Mouse (Mus musculus): ENCODE measurements at regions not wholly inside any gene's neighbourhood (a gene's known extent, or its start where the extent isn't known, plus 50 kb on each side); places are given as distances from the start of the nearest gene placed in this dataset.

GRCm38 (mm10) chr3:157842872-157843271 is 82.0 kb downstream of the Cth start:
- WGBS = 84% methylated on average over 3 of the region's 3 CpGs
- Histone ChIP-seq H3K9ac (replicated peaks; ENCODE audit: low read depth, low read length) (no peak overlapping the region), H3K4me1 (ENCODE audit: control insufficient read depth, insufficient read depth, low read length) (no peaks in the 10 kb centered on the region), H3K4me2 (replicated peaks; ENCODE audit: low read depth, low read length) (no peak overlapping the region), H3K36me3 (ENCODE audit: control insufficient read depth, insufficient read depth, low read length) (no peaks in the 10 kb centered on the region), H3K27ac (ENCODE audit: low read length) (no peak overlapping the region), H3K4me3 (ENCODE audit: low read depth, low read length) (no peak overlapping the region), H3K9me3 (ENCODE audit: control insufficient read depth, low read depth, low read length) (no peaks in the 10 kb centered on the region), H3K27me3 (ENCODE audit: control insufficient read depth, insufficient read depth, low read length) (no peaks in the 10 kb centered on the region)
- ATAC-seq (ENCODE audit: insufficient number of reproducible peaks, insufficient read depth, low FRiP score, low read depth) = no peak

- Histone ChIP-seq H3K4me3 (ENCODE audit: low read depth, low read length) (no peak overlapping the region), H3K9me3 (ENCODE audit: control insufficient read depth, low read depth, low read length) (no peaks in the 10 kb centered on the region), H3K27ac (ENCODE audit: low read length) (no peak overlapping the region), H3K4me2 (replicated peaks; ENCODE audit: low read depth, low read length) (no peak overlapping the region), H3K4me1 (ENCODE audit: control insufficient read depth, insufficient read depth, low read length) (no peaks in the 10 kb centered on the region), H3K36me3 (ENCODE audit: control insufficient read depth, insufficient read depth, low read length) (no peaks in the 10 kb centered on the region), H3K9ac (replicated peaks; ENCODE audit: low read depth, low read length) (no peak overlapping the region), H3K27me3 (ENCODE audit: control insufficient read depth, insufficient read depth, low read length) (no peaks in the 10 kb centered on the region)
- WGBS = 78% methylated on average over 2 of the region's 2 CpGs
- ATAC-seq (ENCODE audit: insufficient number of reproducible peaks, insufficient read depth, low FRiP score, low read depth) = no peak
Observed at GRCm38 (mm10) chr3:157841164-157841719, 83.6 kb downstream of the Cth start.

DNA sequence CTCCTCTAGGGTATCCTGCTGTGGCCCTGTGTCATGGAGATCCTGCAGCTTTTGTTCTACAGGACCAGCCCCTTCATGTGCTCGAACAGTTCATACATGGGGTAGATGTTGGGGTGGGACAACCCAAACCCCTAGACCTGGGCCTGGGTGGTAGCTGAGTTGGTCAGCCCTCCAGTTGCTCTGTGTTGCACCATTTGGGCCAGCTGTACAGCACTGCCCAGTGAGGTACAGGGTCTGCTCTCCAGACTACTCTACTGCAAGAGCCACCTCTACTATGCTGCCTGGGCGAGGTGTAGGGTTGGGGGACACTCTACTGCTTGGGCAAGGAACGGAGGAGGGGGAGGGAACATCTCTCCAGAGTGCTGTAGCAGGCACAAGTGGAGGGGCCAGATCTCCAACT is 120.6 kb downstream of the Cth start:
- no peaks in the 10 kb centered on the region for H3K36me3 ChIP-seq (ENCODE audit: control insufficient read depth, insufficient read depth, low read length)
- H3K9me3 ChIP-seq (ENCODE audit: control insufficient read depth, low read depth, low read length) = no peaks in the 10 kb centered on the region
- no peak overlapping the region for H3K4me2 ChIP-seq (replicated peaks; ENCODE audit: low read depth, low read length)
- no peak overlapping the region for H3K4me3 ChIP-seq (ENCODE audit: low read depth, low read length)
- no peak overlapping the region for H3K9ac ChIP-seq (replicated peaks; ENCODE audit: low read depth, low read length)
- no peak overlapping the region for H3K27ac ChIP-seq (ENCODE audit: low read length)
- 72% methylated on average over 3 of the region's 3 CpGs for WGBS
- no peaks in the 10 kb centered on the region for H3K4me1 ChIP-seq (ENCODE audit: control insufficient read depth, insufficient read depth, low read length)
- ATAC-seq (ENCODE audit: insufficient number of reproducible peaks, insufficient read depth, low FRiP score, low read depth) = 0 out of 2 replicates have a peak, but pooled peaks have one; percentile 37
- H3K27me3 ChIP-seq (ENCODE audit: control insufficient read depth, insufficient read depth, low read length) = no peaks in the 10 kb centered on the region

GRCm38 (mm10) chr3:157803356-157803755 is 121.5 kb downstream of the Cth start:
- Histone ChIP-seq H3K27me3 (ENCODE audit: control insufficient read depth, insufficient read depth, low read length) (no peaks in the 10 kb centered on the region), H3K27ac (ENCODE audit: low read length) (no peak overlapping the region), H3K9me3 (ENCODE audit: control insufficient read depth, low read depth, low read length) (no peaks in the 10 kb centered on the region), H3K4me2 (replicated peaks; ENCODE audit: low read depth, low read length) (no peak overlapping the region), H3K4me1 (ENCODE audit: control insufficient read depth, insufficient read depth, low read length) (no peaks in the 10 kb centered on the region), H3K4me3 (ENCODE audit: low read depth, low read length) (no peak overlapping the region), H3K9ac (replicated peaks; ENCODE audit: low read depth, low read length) (no peak overlapping the region), H3K36me3 (ENCODE audit: control insufficient read depth, insufficient read depth, low read length) (no peaks in the 10 kb centered on the region)
- WGBS = 54% methylated on average over 4 of the region's 4 CpGs
- no peak for ATAC-seq (ENCODE audit: insufficient number of reproducible peaks, insufficient read depth, low FRiP score, low read depth)

GRCm38 (mm10) chr3:157787559-157788256 is 137.2 kb downstream of the Cth start:
- Histone ChIP-seq H3K27me3 (ENCODE audit: control insufficient read depth, insufficient read depth, low read length) (no peaks in the 10 kb centered on the region), H3K4me3 (ENCODE audit: low read depth, low read length) (no peak overlapping the region), H3K9me3 (ENCODE audit: control insufficient read depth, low read depth, low read length) (no peaks in the 10 kb centered on the region), H3K9ac (replicated peaks; ENCODE audit: low read depth, low read length) (no peak overlapping the region), H3K27ac (ENCODE audit: low read length) (no peak overlapping the region), H3K4me1 (ENCODE audit: control insufficient read depth, insufficient read depth, low read length) (no peaks in the 10 kb centered on the region), H3K36me3 (ENCODE audit: control insufficient read depth, insufficient read depth, low read length) (no peaks in the 10 kb centered on the region), H3K4me2 (replicated peaks; ENCODE audit: low read depth, low read length) (no peak overlapping the region)
- no peak for ATAC-seq (ENCODE audit: insufficient number of reproducible peaks, insufficient read depth, low FRiP score, low read depth)
- WGBS = 46% methylated on average over 4 of the region's 4 CpGs

DNA sequence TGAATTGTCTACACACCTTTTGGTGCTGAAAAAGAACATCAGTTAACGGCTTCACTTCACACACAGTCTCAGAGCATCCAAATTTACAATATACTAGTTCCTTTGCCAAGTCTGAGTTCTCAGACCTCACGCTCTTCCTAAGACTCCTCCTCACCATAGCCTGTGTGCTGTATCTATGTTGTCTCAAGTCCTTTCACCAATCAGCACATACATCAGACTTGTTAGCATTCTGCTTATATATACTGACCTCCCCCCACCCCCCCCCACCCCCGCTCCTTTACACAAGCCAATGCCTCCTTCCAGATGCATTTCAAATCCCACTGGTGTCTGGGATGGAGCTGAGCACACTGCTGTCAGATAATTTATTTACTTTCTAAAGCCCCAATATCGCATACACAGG is 143.8 kb downstream of the Cth start:
- ATAC-seq (ENCODE audit: insufficient number of reproducible peaks, insufficient read depth, low FRiP score, low read depth) = peak; percentile 58; the same call in 1 of the 2 replicates
- H3K9ac ChIP-seq (replicated peaks; ENCODE audit: low read depth, low read length) = no peak overlapping the region

GRCm38 (mm10) chr3:157777779-157778178 is 147.1 kb downstream of the Cth start:
- WGBS = 83% methylated on average over 1 of the region's 1 CpGs

More for the DNA sequence above, 143.8 kb downstream of the Cth start:
- WGBS = 38% methylated on average over 4 of the region's 4 CpGs
- no peak overlapping the region for H3K4me3 ChIP-seq (ENCODE audit: low read depth, low read length)
- H3K27me3 ChIP-seq (ENCODE audit: control insufficient read depth, insufficient read depth, low read length) = no peaks in the 10 kb centered on the region
- no peak overlapping the region for H3K27ac ChIP-seq (ENCODE audit: low read length)
- H3K36me3 ChIP-seq (ENCODE audit: control insufficient read depth, insufficient read depth, low read length) = no peaks in the 10 kb centered on the region
- no peak overlapping the region for H3K4me2 ChIP-seq (replicated peaks; ENCODE audit: low read depth, low read length)
- no peaks in the 10 kb centered on the region for H3K9me3 ChIP-seq (ENCODE audit: control insufficient read depth, low read depth, low read length)
- no peaks in the 10 kb centered on the region for H3K4me1 ChIP-seq (ENCODE audit: control insufficient read depth, insufficient read depth, low read length)

GRCm38 (mm10) chr3:157763487-157764199 is 161.2 kb downstream of the Cth start:
- Histone ChIP-seq H3K27ac (ENCODE audit: low read length) (no peak overlapping the region; the same call in 1 of the 2 replicates), H3K9ac (replicated peaks; ENCODE audit: low read depth, low read length) (no peak overlapping the region), H3K4me3 (ENCODE audit: low read depth, low read length) (no peak overlapping the region), H3K4me2 (replicated peaks; ENCODE audit: low read depth, low read length) (no peak overlapping the region), H3K4me1 (ENCODE audit: control insufficient read depth, insufficient read depth, low read length) (no peaks in the 10 kb centered on the region), H3K27me3 (ENCODE audit: control insufficient read depth, insufficient read depth, low read length) (no peaks in the 10 kb centered on the region), H3K9me3 (ENCODE audit: control insufficient read depth, low read depth, low read length) (no peaks in the 10 kb centered on the region), H3K36me3 (ENCODE audit: control insufficient read depth, insufficient read depth, low read length) (no peaks in the 10 kb centered on the region)
- no peak for ATAC-seq (ENCODE audit: insufficient number of reproducible peaks, insufficient read depth, low FRiP score, low read depth)
- WGBS = 32% methylated on average over 6 of the region's 6 CpGs

More at GRCm38 (mm10) chr3:157777779-157778178, 147.1 kb downstream of the Cth start:
- no peak overlapping the region for H3K4me3 ChIP-seq (ENCODE audit: low read depth, low read length)
- no peak for ATAC-seq (ENCODE audit: insufficient number of reproducible peaks, insufficient read depth, low FRiP score, low read depth)
- no peaks in the 10 kb centered on the region for H3K36me3 ChIP-seq (ENCODE audit: control insufficient read depth, insufficient read depth, low read length)
- no peak overlapping the region for H3K4me2 ChIP-seq (replicated peaks; ENCODE audit: low read depth, low read length)
- no peak overlapping the region for H3K27ac ChIP-seq (ENCODE audit: low read length)
- H3K4me1 ChIP-seq (ENCODE audit: control insufficient read depth, insufficient read depth, low read length) = no peaks in the 10 kb centered on the region
- H3K27me3 ChIP-seq (ENCODE audit: control insufficient read depth, insufficient read depth, low read length) = no peaks in the 10 kb centered on the region
- H3K9ac ChIP-seq (replicated peaks; ENCODE audit: low read depth, low read length) = no peak overlapping the region
- H3K9me3 ChIP-seq (ENCODE audit: control insufficient read depth, low read depth, low read length) = no peaks in the 10 kb centered on the region
